Mouse (Mus musculus): Measurements from ENCODE around the gene Pnma1. TPM values are rescaled to one million over a fixed set of nuclear protein-coding genes. Genes with fewer than 3 reads are reported as not detected.

The Pnma1 gene
- polyA plus RNA-seq, 1 experiment: 3.2 TPM

GRCm38 (mm10) chr12:84100071-84100470 is 48.2 kb downstream of the Pnma1 start:
- TF ChIP-seq CTCF (IDR thresholded peaks at IDR 0.05; ENCODE audit: borderline replicate concordance, extremely low read depth, insufficient read depth, insufficient read length) (no peak), POLR2A (IDR thresholded peaks at IDR 0.05; ENCODE audit: borderline replicate concordance, extremely low read depth, insufficient read depth, insufficient read length, poor library complexity, severe bottlenecking) (no peak)

GRCm38 (mm10) chr12:84099605-84100004 is 48.7 kb downstream of the Pnma1 start:
- DNase-seq (ENCODE audit: low read depth): no peak

More at GRCm38 (mm10) chr12:84100071-84100470, 48.2 kb downstream of the Pnma1 start:
- no peak for DNase-seq (ENCODE audit: low read depth)

More at GRCm38 (mm10) chr12:84099605-84100004, 48.7 kb downstream of the Pnma1 start:
- no peak for TF ChIP-seq CTCF (IDR thresholded peaks at IDR 0.05; ENCODE audit: borderline replicate concordance, extremely low read depth, insufficient read depth, insufficient read length)
- TF ChIP-seq POLR2A (IDR thresholded peaks at IDR 0.05; ENCODE audit: borderline replicate concordance, extremely low read depth, insufficient read depth, insufficient read length, poor library complexity, severe bottlenecking): no peak

Other genes starting within 250 kb of the Pnma1 start
- 36.7 and 44.7 TPM in 2 replicates for gene Numb, start 226.6 kb downstream of the Pnma1 start, polyA plus RNA-seq (2012; rRNA removed)
- 16.4 and 19.2 TPM in 2 replicates for gene Riox1, start 197.9 kb downstream of the Pnma1 start, polyA plus RNA-seq (2012; rRNA removed)
- gene Heatr4, start 163.6 kb downstream of the Pnma1 start, polyA plus RNA-seq (2012; rRNA removed): not detected in 2 replicates
- gene Acot2, start 160.6 kb downstream of the Pnma1 start, polyA plus RNA-seq (2012; rRNA removed): 3.1 and 4.5 TPM in 2 replicates
- 45.3 and 47.0 TPM in 2 replicates for gene Acot1, start 139.0 kb downstream of the Pnma1 start, polyA plus RNA-seq (2012; rRNA removed)
- gene Acot4, start 110.1 kb downstream of the Pnma1 start, polyA plus RNA-seq (2012; rRNA removed): 0.21 and 0.45 TPM in 2 replicates
- gene Gm49366, start 109.6 kb downstream of the Pnma1 start, polyA plus RNA-seq (2012; rRNA removed): 0.49 TPM in 1 of 2 replicates, not detected in the other
- 0.21 and 0.36 TPM in 2 replicates for gene Acot3, start 96.3 kb downstream of the Pnma1 start, polyA plus RNA-seq (2012; rRNA removed)
- gene Acot5, start 79.2 kb downstream of the Pnma1 start, polyA plus RNA-seq (2012; rRNA removed): 0.07 TPM in 1 of 2 replicates, not detected in the other
- 2.8 and 3.0 TPM in 2 replicates for gene Acot6, start 47.8 kb downstream of the Pnma1 start, polyA plus RNA-seq (2012; rRNA removed)
- gene Dnal1, start 34.1 kb downstream of the Pnma1 start, polyA plus RNA-seq (2012; rRNA removed): 15.6 and 20.2 TPM in 2 replicates
- gene Elmsan1, start 70.4 kb upstream of the Pnma1 start, polyA plus RNA-seq (2012; rRNA removed): 6.8 and 7.9 TPM in 2 replicates
- 7.2 and 10.3 TPM in 2 replicates for gene Ptgr2, start 136.7 kb upstream of the Pnma1 start, polyA plus RNA-seq (2012; rRNA removed)
- gene Zfp410, start 168.4 kb upstream of the Pnma1 start, polyA plus RNA-seq (2012; rRNA removed): 59.5 and 72.4 TPM in 2 replicates
- gene Coq6, start 213.2 kb upstream of the Pnma1 start, polyA plus RNA-seq (2012; rRNA removed): 48.3 and 70.1 TPM in 2 replicates
- 16.2 and 18.4 TPM in 2 replicates for gene Fam161b, start 213.3 kb upstream of the Pnma1 start, polyA plus RNA-seq (2012; rRNA removed)